Mouse (Mus musculus) Patski (cell line): ENCODE measurements at regions not wholly inside any gene's neighbourhood (a gene's known extent, or its start where the extent isn't known, plus 50 kb on each side); places are given as distances from the start of the nearest gene placed in this dataset.

ENCODE experiments used
- ATAC-seq: fragments of 100-300 bp; one replicate; pipeline ENCODE4 v1.8.0; 2021
- CTCF ChIA-PET: fragments of 350-600 bp; sonication (Branson Sonifier 250); formaldehyde crosslinking; loops from one replicate; lab custom pipeline; 2022; ENCODE audit warnings: inconsistent platforms; lab: Charles Lee
- POLR2A ChIA-PET: fragments of 350-600 bp; sonication (Branson Sonifier 250); formaldehyde crosslinking; loops from one replicate; lab custom pipeline; 2022; ENCODE audit warnings: antibody characterized with exemption, inconsistent platforms; lab: Charles Lee
- DNase-seq: peaks from one replicate; pipeline ENCODE4 v3.0.0-alpha.2; 2011; ENCODE audit warnings: low read depth, low spot score
- H3K27me3 ChIP-seq: fragments of 371-371 bp; one replicate; pipeline ENCODE4 v1.5.1; 2021
- CTCF ChIP-seq: fragments of 100-300 bp; IDR thresholded peaks from one replicate; pipeline ENCODE4 v1.5.1; 2021
- in situ Hi-C: fragments of 300-500 bp; cut with MboI; formaldehyde crosslinking; loops from 3 replicates; pipeline ENCODE4 v1.11.1; 2018; ENCODE audit warnings: low pct_unique_long_range_greater_than_20kb, mixed read lengths

GRCm38 (mm10) chr11:23996250-23996649 lies 78.6 kb downstream of the A830031A19Rik start:
- peaks cover 81% of the 10 kb centered on the region for H3K27me3 ChIP-seq
- ATAC-seq (no peak), DNase-seq (no peak)
- in situ Hi-C loops, result no loop called here
- ChIA-PET POLR2A (no interaction called here), CTCF (no interaction called here)
- no peak for TF ChIP-seq CTCF

DNA sequence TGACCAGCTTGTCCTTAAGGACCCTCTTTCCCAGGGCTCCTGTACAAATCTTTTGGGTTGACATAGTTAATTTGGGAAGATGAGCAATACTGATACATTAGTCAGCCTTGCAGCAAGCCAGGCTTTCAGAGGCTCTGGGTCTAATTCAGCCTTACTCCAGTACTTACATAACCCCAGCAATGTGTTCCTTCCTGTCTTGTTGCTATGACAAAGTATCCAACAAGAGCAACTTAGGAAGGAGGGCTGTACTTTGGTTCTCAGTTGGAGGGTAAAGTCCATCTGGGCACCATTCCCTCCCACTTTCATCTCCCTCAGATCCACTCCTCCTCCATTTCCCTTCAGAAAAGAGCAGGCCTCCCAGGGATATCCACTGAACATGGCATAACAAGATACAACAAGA lies 80.7 kb downstream of the A830031A19Rik start:
- peaks cover 80% of the 10 kb centered on the region for H3K27me3 ChIP-seq
- POLR2A ChIA-PET, result no interaction called here
- in situ Hi-C loops, result no loop called here
- no peak for ATAC-seq
- TF ChIP-seq CTCF, result no peak
- no peak for DNase-seq
- CTCF ChIA-PET, result interaction anchor here (0.9 kb wide), 1 partner anchor 10 kb away, joined by 3 read pairs; no protein-coding TSS in a partner anchor

- ChIA-PET CTCF (no interaction called here), POLR2A (interaction anchor here (0.6 kb wide), 1 partner anchor 296 kb away, joined by 3 read pairs; no protein-coding TSS in a partner anchor)
- ATAC-seq, result no peak
- in situ Hi-C loops, result no loop called here
- DNase-seq, result no peak
- peaks cover 61% of the 10 kb centered on the region for H3K27me3 ChIP-seq
- TF ChIP-seq CTCF, result no peak
These were observed 87.1 kb downstream of the A830031A19Rik start for GRCm38 (mm10) chr11:23987532-23988450.

GRCm38 (mm10) chr11:23985231-23985630 lies 89.6 kb downstream of the A830031A19Rik start:
- peaks cover 59% of the 10 kb centered on the region for H3K27me3 ChIP-seq
- in situ Hi-C loops, result no loop called here
- CTCF ChIA-PET, result interaction anchor here (1.6 kb wide), 1 partner anchor 9 kb away, joined by 3 read pairs; no protein-coding TSS in a partner anchor
- DNase-seq (no peak), ATAC-seq (no peak)
- TF ChIP-seq CTCF, result no peak
- POLR2A ChIA-PET, result no interaction called here

DNA sequence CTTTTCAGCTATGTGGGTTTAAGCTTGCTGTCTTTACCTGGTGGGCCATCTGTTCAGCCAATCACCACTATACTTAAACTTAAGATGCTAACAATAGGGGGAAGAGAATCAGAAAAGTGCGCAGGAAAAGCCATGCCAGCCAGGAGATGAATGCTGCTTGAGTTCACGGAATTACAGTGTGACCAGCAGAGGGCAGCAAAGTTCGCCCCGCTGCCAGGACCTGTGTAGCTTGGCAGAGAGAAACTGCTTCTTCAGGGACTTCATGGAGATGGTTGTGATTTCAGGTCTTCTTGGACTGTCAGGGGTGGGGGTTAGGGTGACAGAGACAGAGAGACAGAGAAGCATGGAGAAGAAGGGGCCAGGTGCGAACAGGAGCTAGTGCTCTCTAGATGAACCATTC lies 84.3 kb upstream of the Papolg start:
- ChIA-PET CTCF (interaction anchor here (1.2 to 1.6 kb wide), 5 partner anchors 10 to 279 kb away, joined by 3 to 5 read pairs (median 4); no protein-coding TSS in a partner anchor), POLR2A (no interaction called here)
- ATAC-seq, result peak; percentile 85
- H3K27me3 ChIP-seq, result peaks cover 53% of the 10 kb centered on the region
- in situ Hi-C loops, result no loop called here
- peak; percentile 7 for DNase-seq
- peak; percentile 90 for TF ChIP-seq CTCF

GRCm38 (mm10) chr11:23978300-23978699 lies 83.2 kb upstream of the Papolg start:
- CTCF ChIA-PET, result interaction anchor here (1.5 to 1.6 kb wide), 2 partner anchors 9 to 278 kb away, joined by 4 to 5 read pairs; no protein-coding TSS in a partner anchor
- H3K27me3 ChIP-seq, result peaks cover 48% of the 10 kb centered on the region
- TF ChIP-seq CTCF, result no peak
- POLR2A ChIA-PET, result no interaction called here
- DNase-seq (no peak), ATAC-seq (no peak)
- in situ Hi-C loops, result no loop called here

DNA sequence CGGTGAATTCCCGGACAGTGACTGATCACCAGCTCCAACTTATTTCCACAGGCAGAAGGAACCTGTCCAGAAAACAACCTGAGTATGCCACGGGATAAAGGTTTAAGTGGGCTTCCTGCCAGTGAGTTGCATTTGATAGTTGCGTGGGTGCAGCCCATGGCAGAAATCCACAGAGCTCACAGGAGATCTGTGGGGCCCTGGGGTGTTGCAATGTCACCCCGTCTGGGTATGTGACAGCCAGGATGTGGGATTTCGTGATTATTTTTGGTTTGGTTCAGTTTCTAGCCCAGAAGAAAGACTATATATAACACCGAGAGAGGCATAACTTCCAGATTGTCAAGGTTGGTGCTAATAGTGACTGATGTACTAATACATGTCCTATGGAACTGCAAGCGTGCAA lies 82.0 kb upstream of the Papolg start:
- DNase-seq, result no peak
- in situ Hi-C loops, result no loop called here

GRCm38 (mm10) chr11:23954323-23954722 lies 59.3 kb upstream of the Papolg start:
- no peak for DNase-seq
- peak; percentile 51 for TF ChIP-seq CTCF
- ChIA-PET CTCF (interaction anchor here (0.8 to 2.5 kb wide), 9 partner anchors 10 to 275 kb away, joined by 3 to 14 read pairs (median 3); no protein-coding TSS in a partner anchor), POLR2A (no interaction called here)
- no peak for ATAC-seq
- peaks cover 5% of the 10 kb centered on the region for H3K27me3 ChIP-seq
- in situ Hi-C loops, result loop anchor here (10.0 kb wide), 1 partner anchor 100 kb away; no protein-coding TSS in a partner anchor

More for the DNA sequence above, 82.0 kb upstream of the Papolg start:
- TF ChIP-seq CTCF, result no peak
- no peak for ATAC-seq
- H3K27me3 ChIP-seq, result peaks cover 55% of the 10 kb centered on the region
- ChIA-PET CTCF (no interaction called here), POLR2A (no interaction called here)

DNA sequence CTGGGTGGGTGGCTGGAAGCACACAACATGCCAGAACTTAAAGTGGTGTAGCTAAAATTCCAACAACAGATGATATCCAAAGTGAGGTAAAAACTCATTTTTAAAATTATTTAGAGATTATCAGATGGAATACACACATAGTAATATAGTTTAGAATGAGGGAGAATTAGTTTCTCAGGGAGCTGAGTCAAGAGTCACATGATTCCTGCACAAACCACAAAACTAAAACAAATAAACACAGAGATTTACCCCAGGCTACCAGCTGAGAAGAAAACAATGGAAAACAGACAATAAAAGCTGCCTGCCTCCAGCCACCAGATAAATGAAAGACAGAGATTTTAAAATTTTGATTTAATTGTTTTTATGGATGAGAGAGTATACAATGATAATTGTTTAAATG lies 50.9 kb upstream of the Papolg start:
- DNase-seq (no peak), ATAC-seq (no peak)
- CTCF ChIA-PET, result interaction anchor here (0.9 kb wide), 1 partner anchor 33 kb away, joined by 3 read pairs; no protein-coding TSS in a partner anchor
- in situ Hi-C loops, result no loop called here
- TF ChIP-seq CTCF, result no peak
- H3K27me3 ChIP-seq, result peaks cover 25% of the 10 kb centered on the region
- POLR2A ChIA-PET, result no interaction called here
